Mouse (Mus musculus): ENCODE measurements around the gene E030025P04Rik. TPM values are rescaled to one million over a fixed set of nuclear protein-coding genes. Genes with fewer than 3 reads are reported as not detected.

E030025P04Rik gene
- total RNA-seq (2021), result not detected
- long read RNA-seq, experiment 1, result 0 reads
- long read RNA-seq, experiment 2, result 0 reads

- DNase-seq, result peak; percentile 32
Measured at GRCm38 (mm10) chr11:109144236-109144635, at the start of gene E030025P04Rik. E030025P04Rik (minus strand) TSS chr11:109144369.

- DNase-seq, result peak; percentile 41
Measured at GRCm38 (mm10) chr11:109192673-109193557, 48.7 kb upstream of the E030025P04Rik start.

GRCm38 (mm10) chr11:109188235-109188634 lies 44.1 kb upstream of the E030025P04Rik start:
- no peak for DNase-seq

- DNase-seq, result no peak
Measured at GRCm38 (mm10) chr11:109187631-109188184, 43.5 kb upstream of the E030025P04Rik start.

- DNase-seq, result no peak
Measured at GRCm38 (mm10) chr11:109181118-109181517, 36.9 kb upstream of the E030025P04Rik start.

GRCm38 (mm10) chr11:109180290-109180689 lies 36.1 kb upstream of the E030025P04Rik start:
- no peak for DNase-seq

- DNase-seq, result no peak
Measured at GRCm38 (mm10) chr11:109178788-109179518, 34.8 kb upstream of the E030025P04Rik start.

GRCm38 (mm10) chr11:109175376-109175969 lies 31.3 kb upstream of the E030025P04Rik start:
- no peak for DNase-seq

GRCm38 (mm10) chr11:109172224-109172623 lies 28.1 kb upstream of the E030025P04Rik start:
- DNase-seq, result no peak

GRCm38 (mm10) chr11:109170771-109171170 lies 26.6 kb upstream of the E030025P04Rik start:
- DNase-seq, result no peak

GRCm38 (mm10) chr11:109157694-109158093 lies 13.5 kb upstream of the E030025P04Rik start:
- DNase-seq, result no peak

- no peak for DNase-seq
Measured at GRCm38 (mm10) chr11:109144890-109145341, 747 bp upstream of the E030025P04Rik start.

GRCm38 (mm10) chr11:109126482-109126881 lies 17.7 kb downstream of the E030025P04Rik start:
- peak; percentile 46 for DNase-seq

- peak; percentile 25 for DNase-seq
Measured at GRCm38 (mm10) chr11:109125451-109125850, 18.7 kb downstream of the E030025P04Rik start.

- no peak for DNase-seq
Measured at GRCm38 (mm10) chr11:109124284-109124683, 19.9 kb downstream of the E030025P04Rik start.

GRCm38 (mm10) chr11:109109826-109110346 lies 34.3 kb downstream of the E030025P04Rik start:
- no peak for DNase-seq

GRCm38 (mm10) chr11:109109056-109109455 lies 35.1 kb downstream of the E030025P04Rik start:
- no peak for DNase-seq

GRCm38 (mm10) chr11:109107518-109108205 lies 36.5 kb downstream of the E030025P04Rik start:
- no peak for DNase-seq

- no peak for DNase-seq
Measured at GRCm38 (mm10) chr11:109106751-109107150, 37.4 kb downstream of the E030025P04Rik start.

- no peak for DNase-seq
Measured at GRCm38 (mm10) chr11:109106181-109106580, 38.0 kb downstream of the E030025P04Rik start.

GRCm38 (mm10) chr11:109103386-109103785 lies 40.8 kb downstream of the E030025P04Rik start:
- DNase-seq, result no peak

Measured in gastrocnemius, postnatal 25 days (tissue).